Mouse (Mus musculus) olfactory bulb, adult 2 months (tissue): ENCODE measurements around the gene Mrnip. TPM values are rescaled to one million over a fixed set of nuclear protein-coding genes. Genes with fewer than 3 reads are reported as not detected.

ENCODE experiments used
- H3K27ac ChIP-seq: fragments of 200-500 bp; 2 replicates; pipeline ENCODE4 v1.5.1; 2012; ENCODE audit warnings: low read depth, low read length; ENCODE audit not compliant: insufficient read depth
- H3K4me1 ChIP-seq: fragments of 200-500 bp; 2 replicates; pipeline ENCODE4 v1.6.1; 2012; ENCODE audit warnings: low read length; ENCODE audit not compliant: control insufficient read depth, insufficient read depth
- H3K4me3 ChIP-seq: fragments of 200-500 bp; 2 replicates; pipeline ENCODE4 v1.5.1; 2012; ENCODE audit warnings: mild to moderate bottlenecking, low read depth, low read length, moderate library complexity; ENCODE audit not compliant: insufficient read depth
- CTCF ChIP-seq: fragments of 200-500 bp; IDR thresholded peaks from 2 replicates; pipeline ENCODE4 v1.5.1; 2012; ENCODE audit warnings: low read depth, mild to moderate bottlenecking, low read length, moderate library complexity; ENCODE audit not compliant: insufficient read depth
- POLR2A ChIP-seq: fragments of 200-500 bp; IDR thresholded peaks from 2 replicates; pipeline ENCODE4 v1.6.1; 2012; ENCODE audit warnings: mild to moderate bottlenecking, low read depth, low read length, moderate library complexity; ENCODE audit not compliant: insufficient read depth
- WGBS: fragments of 180-500 bp; shearing (Covaris S2); methylation state at CpG from one replicate; pipeline ENCODE4 v1.1.7; 2018; 5-methylcytosine and 5-hydroxymethylcytosine counted together
- polyA plus RNA-seq: library from polyadenylated mRNA; stranded (reverse); fragments of >200 nt; gene quantifications from 2 replicates; pipeline ENCODE4 v1.2.4, GENCODE M21; 2012; ENCODE audit warnings: low replicate concordance; ENCODE audit not compliant: missing spikeins, insufficient read depth, insufficient read length

The Mrnip gene
- polyA plus RNA-seq, 1 experiment: not detected

DNA sequence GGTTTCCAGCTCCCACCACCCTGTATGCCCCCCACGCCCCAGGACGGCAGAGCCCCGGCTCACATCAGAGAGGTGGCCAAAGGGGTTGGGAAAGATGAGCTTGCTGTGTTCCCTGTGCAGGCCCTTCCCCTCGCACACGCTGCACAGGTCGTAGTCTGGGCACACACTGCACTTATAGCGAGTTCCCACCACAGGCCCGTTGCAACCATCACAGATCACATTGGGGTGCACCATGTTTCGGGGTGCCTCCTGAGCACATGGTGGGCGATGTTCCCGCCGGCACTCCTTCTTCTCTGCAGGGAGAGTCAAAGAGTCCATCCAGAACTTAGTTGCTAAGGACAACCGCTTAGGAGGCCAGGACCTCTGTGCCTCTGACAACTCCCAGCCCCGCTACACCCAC is 33.1 kb downstream of the Mrnip start:
- Histone ChIP-seq H3K4me1 (peaks cover 25% of the 10 kb centered on the region), H3K27ac (no peak overlapping the region), H3K4me3 (no peak overlapping the region)
- 92% methylated on average over 14 of the region's 14 CpGs for WGBS
- TF ChIP-seq POLR2A (no peak), CTCF (no peak)

- 93% methylated on average over 5 of the region's 5 CpGs for WGBS
- TF ChIP-seq POLR2A (no peak), CTCF (no peak)
- Histone ChIP-seq H3K4me1 (peaks cover 27% of the 10 kb centered on the region), H3K27ac (no peak overlapping the region), H3K4me3 (no peak overlapping the region)
Measured at GRCm38 (mm10) chr11:50208039-50208438, 33.8 kb downstream of the Mrnip start.

- Histone ChIP-seq H3K27ac (peak overlapping the region; percentile 95), H3K4me3 (peak overlapping the region; percentile 91), H3K4me1 (peaks cover 18% of the 10 kb centered on the region)
- WGBS: under 1% methylated on average over 24 of the region's 24 CpGs
- TF ChIP-seq CTCF (no peak), POLR2A (no peak)
Measured at GRCm38 (mm10) chr11:50210101-50210504, 35.9 kb downstream of the Mrnip start.

DNA sequence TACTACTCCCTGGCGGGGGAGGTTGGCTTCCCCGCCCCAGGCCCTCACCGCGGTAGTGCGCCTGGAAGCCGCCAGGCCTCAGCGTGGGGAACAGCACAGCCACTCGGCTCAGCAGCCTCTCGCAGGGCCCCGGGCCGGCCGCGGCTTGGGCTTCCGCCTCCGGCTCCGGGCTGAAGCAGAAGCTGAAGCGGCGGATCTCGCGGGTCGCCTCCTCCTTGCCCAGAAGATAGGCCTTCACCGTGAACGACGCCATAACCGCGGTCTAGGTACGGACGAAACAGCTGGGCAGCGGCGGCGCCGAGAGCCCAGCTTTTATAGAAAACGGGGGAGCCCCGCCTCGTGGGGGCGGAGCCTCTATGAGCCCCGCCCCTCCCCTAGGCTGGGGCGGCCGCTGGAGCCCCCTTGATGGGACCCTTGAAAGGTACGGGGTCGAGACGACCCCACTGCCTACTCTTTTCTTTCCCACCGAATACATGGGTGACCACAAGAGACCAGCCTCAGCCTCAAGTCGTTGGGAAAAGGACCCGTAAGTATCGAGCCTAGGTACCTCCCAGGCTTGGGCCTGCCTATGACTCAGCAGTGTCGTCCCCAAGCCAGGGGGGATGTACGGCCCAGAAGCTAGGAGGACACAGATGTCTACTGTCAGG is 36.4 kb downstream of the Mrnip start, which contains the start of the genes Sqstm1 and Mgat4b:
Sqstm1 (minus strand) TSS at position 323 of the 647 bp plus-strand sequence.
Mgat4b (plus strand) TSS at position 386 of the 647 bp plus-strand sequence.
- peaks cover 21% of the 10 kb centered on the region for H3K4me1 ChIP-seq
- WGBS: under 1% methylated on average over 48 of the region's 48 CpGs
- H3K4me3 ChIP-seq: peak within 1 kb of the TSS; percentile 91
- TF ChIP-seq CTCF (no peak), POLR2A (peak; percentile 99)
- peak within 1 kb of the TSS; percentile 95 for H3K27ac ChIP-seq

DNA sequence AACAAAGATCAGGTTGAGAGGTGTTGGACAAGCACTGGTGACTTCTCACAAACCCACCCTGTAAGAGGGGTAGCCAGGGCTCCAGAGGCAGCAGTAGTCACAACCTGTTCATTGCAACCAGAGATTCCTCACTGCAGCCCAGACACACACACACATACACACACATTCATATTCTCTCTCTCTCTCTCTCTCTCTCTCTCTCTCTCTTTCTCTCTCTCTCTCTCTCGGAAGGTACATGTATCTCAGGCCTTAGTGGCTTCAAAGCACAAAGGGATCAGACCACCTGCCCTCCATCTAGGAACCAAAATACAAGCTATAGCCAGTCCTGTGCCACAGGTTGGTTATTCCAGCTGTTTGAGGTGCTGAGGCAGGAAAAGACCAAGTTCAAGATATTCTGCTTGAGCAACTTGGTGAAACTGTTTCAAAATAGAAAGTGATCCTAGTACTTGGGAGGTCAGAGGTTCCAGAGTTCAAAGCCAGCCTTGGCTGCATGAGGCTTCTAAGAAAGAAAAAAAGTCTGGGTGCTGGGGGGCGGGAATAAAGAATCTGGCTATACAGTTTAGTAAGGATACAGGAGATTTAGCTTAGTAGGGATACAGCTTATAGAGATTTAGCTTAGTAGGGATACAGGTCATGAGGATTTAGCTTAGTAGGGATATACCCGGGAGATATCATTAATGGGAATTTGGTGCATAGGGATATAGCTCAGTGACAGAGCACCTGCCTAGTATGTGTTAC is 37.2 kb downstream of the Mrnip start:
- WGBS: 93% methylated on average over 3 of the region's 3 CpGs
- Histone ChIP-seq H3K4me1 (peaks cover 23% of the 10 kb centered on the region), H3K27ac (peak overlapping the region; percentile 88; the same call in 1 of the 2 replicates), H3K4me3 (peak overlapping the region; percentile 91)
- no peak for TF ChIP-seq CTCF
- TF ChIP-seq POLR2A: no peak

GRCm38 (mm10) chr11:50212060-50212739 is 38.0 kb downstream of the Mrnip start:
- WGBS: 78% methylated on average over 3 of the region's 3 CpGs
- no peak overlapping the region for H3K4me3 ChIP-seq
- no peak overlapping the region for H3K27ac ChIP-seq
- TF ChIP-seq POLR2A (no peak), CTCF (no peak)
- peaks cover 22% of the 10 kb centered on the region for H3K4me1 ChIP-seq

GRCm38 (mm10) chr11:50212848-50213758 is 38.9 kb downstream of the Mrnip start:
- 56% methylated on average over 11 of the region's 11 CpGs for WGBS
- Histone ChIP-seq H3K4me3 (no peak overlapping the region), H3K4me1 (peaks cover 20% of the 10 kb centered on the region), H3K27ac (no peak overlapping the region)
- TF ChIP-seq CTCF (no peak), POLR2A (no peak)

- Histone ChIP-seq H3K4me3 (no peak overlapping the region), H3K27ac (no peak overlapping the region), H3K4me1 (peaks cover 19% of the 10 kb centered on the region)
- 91% methylated on average over 6 of the region's 6 CpGs for WGBS
- TF ChIP-seq CTCF: no peak
- TF ChIP-seq POLR2A: no peak
Measured at GRCm38 (mm10) chr11:50214631-50215030, 40.4 kb downstream of the Mrnip start.
